ENCODE assay signal across 15 mouse cellular contexts in genomic region chr12:8337286-8338060, GRCm38 (mm10). TPM values are rescaled to one million over a fixed set of nuclear protein-coding genes. Genes with fewer than 3 reads are reported as not detected.
DNase-seq lines count a peak whose midpoint lies in the region; ATAC-seq and TF ChIP-seq lines count a peak whose summit lies in the region.
"Had no signal": no experiment of that assay in that cellular context is flagged by ENCODE, and none has a peak within 500 bp of the region (broad histone marks: within the 10 kb centered on the region; RNA-seq: fewer than 3 reads in every experiment).

No protein-coding gene starts in this region.

- H3K27me3 ChIP-seq in heart, embryonic 13.5 days (replicated peaks), result no peaks in the 10 kb centered on the region
- no peaks in the 10 kb centered on the region for H3K27me3 ChIP-seq in heart, embryonic 11.5 days (ENCODE audit: control insufficient read depth, insufficient read depth, low read length)
- no peaks in the 10 kb centered on the region for H3K27me3 ChIP-seq in lung, embryonic 14.5 days (ENCODE audit: insufficient read depth, low read length)
- H3K27me3 ChIP-seq: liver, embryonic 15.5 days had no signal

- no peak for ATAC-seq in heart, embryonic 13.5 days (ENCODE audit: extremely low read depth, insufficient number of reproducible peaks, low FRiP score, low TSS enrichment)
- ATAC-seq in heart, embryonic 11.5 days (replicated peaks; ENCODE audit: insufficient number of reproducible peaks, low FRiP score, low TSS enrichment), result no peak
- ATAC-seq in lung, embryonic 14.5 days (ENCODE audit: insufficient read depth), result no peak

- peak; percentile 34; the same call in 1 of the 2 replicates for TF ChIP-seq CTCF in lung, embryonic 14.5 days (IDR thresholded peaks at IDR 0.05; ENCODE audit: low read depth)

- WGBS in heart, embryonic 13.5 days, result 43% methylated on average over 12 of the region's 12 CpGs
- WGBS in heart, embryonic 11.5 days (ENCODE audit: insufficient replicate concordance), result 53% methylated on average over 12 of the region's 12 CpGs
- 53% methylated on average over 12 of the region's 12 CpGs for WGBS in lung, embryonic 14.5 days

- H3K4me2 ChIP-seq in heart, embryonic 13.5 days, result no peak overlapping the region
- H3K4me2 ChIP-seq in heart, embryonic 11.5 days, result no peak overlapping the region
- no peak overlapping the region for H3K4me2 ChIP-seq in lung, embryonic 14.5 days
- H3K4me2 ChIP-seq: liver, embryonic 15.5 days had no signal

- H3K9me3 ChIP-seq in heart, embryonic 13.5 days, result no peaks in the 10 kb centered on the region
- H3K9me3 ChIP-seq in heart, embryonic 11.5 days (replicated peaks; ENCODE audit: control insufficient read depth, low read length), result no peaks in the 10 kb centered on the region
- H3K9me3 ChIP-seq in lung, embryonic 14.5 days (ENCODE audit: low read depth, low read length), result no peaks in the 10 kb centered on the region
- H3K9me3 ChIP-seq: liver, embryonic 15.5 days had no signal

- peak overlapping the region; percentile 75; the same call in 1 of the 2 replicates for H3K27ac ChIP-seq in heart, embryonic 13.5 days (replicated peaks)
- H3K27ac ChIP-seq in heart, embryonic 11.5 days (ENCODE audit: low read depth, low read length), result no peak overlapping the region
- H3K27ac ChIP-seq in lung, embryonic 14.5 days (ENCODE audit: low read depth), result no peak overlapping the region
- H3K27ac ChIP-seq: liver, embryonic 15.5 days had no signal

- peak; percentile 63 for DNase-seq in adrenal gland, adult 2 months
- DNase-seq in adrenal gland, postnatal 4 days (ENCODE audit: low spot score in 2 of 2), result no peak
- peak; percentile 59 for DNase-seq in lung, embryonic 14.5 days
- no peak for DNase-seq in lung, postnatal 14 days
- peak; percentile 56 for DNase-seq in lung, postnatal 10 days
- no peak for DNase-seq in layer of hippocampus, adult 11-12 months (ENCODE audit: low spot score)
- DNase-seq: cerebellum, adult 11 months; embryo, embryonic 11 days; gastrocnemius, postnatal 25 days had no signal

- peaks cover 50% of the 10 kb centered on the region for H3K4me1 ChIP-seq in heart, embryonic 13.5 days
- H3K4me1 ChIP-seq in heart, embryonic 11.5 days (ENCODE audit: control insufficient read depth, insufficient read depth, low read length), result peaks cover 26% of the 10 kb centered on the region
- H3K4me1 ChIP-seq in lung, embryonic 14.5 days (ENCODE audit: insufficient read depth), result peaks cover 10% of the 10 kb centered on the region; the same call in 1 of the 2 replicates
- H3K4me1 ChIP-seq: liver, embryonic 15.5 days had no signal

- H3K9ac ChIP-seq in heart, embryonic 13.5 days, result peak overlapping the region; percentile 9; the same call in 1 of the 2 replicates
- no peak overlapping the region for H3K9ac ChIP-seq in heart, embryonic 11.5 days (ENCODE audit: low read depth, low read length)
- H3K9ac ChIP-seq in lung, embryonic 14.5 days, result no peak overlapping the region; the same call in 1 of the 2 replicates
- H3K9ac ChIP-seq: liver, embryonic 15.5 days had no signal

- H3K4me3 ChIP-seq in heart, embryonic 13.5 days, result no peak overlapping the region
- no peak overlapping the region for H3K4me3 ChIP-seq in heart, embryonic 11.5 days (ENCODE audit: low read depth, low read length)
- no peak overlapping the region for H3K4me3 ChIP-seq in lung, embryonic 14.5 days (ENCODE audit: low read depth, low read length)
- H3K4me3 ChIP-seq: liver, embryonic 15.5 days had no signal

- H3K36me3 ChIP-seq in heart, embryonic 13.5 days, result peaks cover 60% of the 10 kb centered on the region
- H3K36me3 ChIP-seq in heart, embryonic 11.5 days (ENCODE audit: control insufficient read depth, insufficient read depth, low read length), result peaks cover 9% of the 10 kb centered on the region
- peaks cover 47% of the 10 kb centered on the region for H3K36me3 ChIP-seq in lung, embryonic 14.5 days (ENCODE audit: insufficient read depth)
- H3K36me3 ChIP-seq: liver, embryonic 15.5 days had no signal

RNA-seq across cellular contexts. Expression of gene Hs1bp3, which starts 24.2 kb away (rescaled TPM):
- total RNA-seq in adrenal gland, adult 2 months (2021), result 10 to 100 TPM; 13.8 to 22.0 TPM
- polyA plus RNA-seq in adrenal gland, adult 2 months (2012; rRNA removed), result 20.6 and 22.7 TPM in 2 replicates
- total RNA-seq in adrenal gland, postnatal 4 days (2021), result 10 to 100 TPM; 17.0 to 18.5 TPM
- 14.3 and 15.6 TPM in 2 replicates for polyA plus RNA-seq in heart, embryonic 13.5 days (2015; fragmentation: Nextera tagmentation; extraction: Ambion mirVana)
- 9.8 and 12.7 TPM in 2 replicates for polyA plus RNA-seq in heart, embryonic 11.5 days (2014; fragmentation: Nextera tagmentation; extraction: Ambion mirVana)
- polyA plus RNA-seq in lung, embryonic 14.5 days (2014; fragmentation: Nextera tagmentation; extraction: Ambion mirVana), result 11.2 and 11.5 TPM in 2 replicates

RNA-seq across cellular contexts. Expression of gene Gdf7, which starts 35.7 kb away (rescaled TPM):
- total RNA-seq in adrenal gland, adult 2 months (2021), result not detected
- polyA plus RNA-seq in adrenal gland, adult 2 months (2012; rRNA removed), result 0.20 and 0.31 TPM in 2 replicates
- total RNA-seq in adrenal gland, postnatal 4 days (2021), result under 1 TPM in 1 of 2 experiments, not detected in 1; 0.20 TPM
- polyA plus RNA-seq in heart, embryonic 13.5 days (2015; fragmentation: Nextera tagmentation; extraction: Ambion mirVana), result not detected in 2 replicates
- polyA plus RNA-seq in heart, embryonic 11.5 days (2014; fragmentation: Nextera tagmentation; extraction: Ambion mirVana), result 0.14 TPM in 1 of 2 replicates, not detected in the other
- not detected in 2 replicates for polyA plus RNA-seq in lung, embryonic 14.5 days (2014; fragmentation: Nextera tagmentation; extraction: Ambion mirVana)
- total RNA-seq: gastrocnemius, postnatal 25 days; megakaryocyte-erythroid progenitor cell, adult 5-6 weeks had no signal
- polyA plus RNA-seq: intestine, embryonic 14.5 days; liver, embryonic 15.5 days; spleen, adult 2 months had no signal

Comparison
In these comparisons a context has a peak if more than half of its experiments do, and no peak if none do; other contexts are left out.
1. DNase-seq: peak in adrenal gland, adult 2 months (single experiment), lung, embryonic 14.5 days (single experiment) and lung, postnatal 10 days (single experiment); none in adrenal gland, postnatal 4 days (0 of 2), lung, postnatal 14 days (single experiment) and layer of hippocampus, adult 11-12 months (single experiment).